Mouse (Mus musculus) erythroid progenitor cell, adult 5-6 weeks (primary cell): ENCODE results near the gene Gnmt. TPM values are rescaled to one million over a fixed set of nuclear protein-coding genes. Genes with fewer than 3 reads are reported as not detected.

ENCODE experiments used
- ATAC-seq: replicated peaks from 2 replicates; pipeline ENCODE4 v1.8.0; 2016; ENCODE audit warnings: moderate number of reproducible peaks, mild to moderate bottlenecking, moderate TSS enrichment, inconsistent platforms; ENCODE audit not compliant: poor library complexity, low FRiP score, severe bottlenecking
- total RNA-seq, 2 experiments: library from RNA; stranded (forward) in 1 of 2; stranded (reverse) in 1 of 2; fragments of 150-400 nt in 1 of 2; fragments of 186-747, 209-891 nt in 1 of 2; gene quantifications; 2 replicates each; pipeline versions ENCODE4 v1.2.3 to v1.2.4; 2015 to 2017; ENCODE audit warnings: low replicate concordance in 2 of 2

The Gnmt gene
- total RNA-seq, 2 experiments from 2014 or later: not detected

- no peak for ATAC-seq
Observed at GRCm38 (mm10) chr17:46678911-46679310, 50.1 kb downstream of the Gnmt start.

GRCm38 (mm10) chr17:46678416-46678815 lies 50.6 kb downstream of the Gnmt start, which contains the start of gene Mea1:
Gene Mea1 (plus strand): TSS chr17:46678793.
- ATAC-seq: no peak

Other genes starting within 250 kb of the Gnmt start
- gene Ttbk1, start 241.5 kb downstream of the Gnmt start, total RNA-seq (2015; ENCODE audit: low replicate concordance): not detected in 2 replicates
- not detected in 2 replicates for gene Ttbk1, start 241.5 kb downstream of the Gnmt start, total RNA-seq (2017; ENCODE audit: low replicate concordance)
- gene Dnph1, start 232.5 kb downstream of the Gnmt start, total RNA-seq (2015; ENCODE audit: low replicate concordance): 3.8 and 5.0 TPM in 2 replicates
- gene Dnph1, start 232.5 kb downstream of the Gnmt start, total RNA-seq (2017; ENCODE audit: low replicate concordance): 0.64 and 1.9 TPM in 2 replicates
- gene Cul9, start 182.8 kb downstream of the Gnmt start, total RNA-seq (2015; ENCODE audit: low replicate concordance): 0.42 and 5.8 TPM in 2 replicates
- 0.26 TPM in 1 of 2 replicates, not detected in the other for gene Cul9, start 182.8 kb downstream of the Gnmt start, total RNA-seq (2017; ENCODE audit: low replicate concordance)
- 12.2 and 23.8 TPM in 2 replicates for gene Srf, start 173.0 kb downstream of the Gnmt start, total RNA-seq (2015; ENCODE audit: low replicate concordance)
- gene Srf, start 173.0 kb downstream of the Gnmt start, total RNA-seq (2017; ENCODE audit: low replicate concordance): 7.2 and 9.9 TPM in 2 replicates
- gene Ptk7, start 99.7 kb downstream of the Gnmt start, total RNA-seq (2015; ENCODE audit: low replicate concordance): not detected in 2 replicates
- gene Ptk7, start 99.7 kb downstream of the Gnmt start, total RNA-seq (2017; ENCODE audit: low replicate concordance): 0.30 TPM in 1 of 2 replicates, not detected in the other
- 1.3 and 2.9 TPM in 2 replicates for gene Klc4, start 83.1 kb downstream of the Gnmt start, total RNA-seq (2015; ENCODE audit: low replicate concordance)
- 4.5 and 5.5 TPM in 2 replicates for gene Klc4, start 83.1 kb downstream of the Gnmt start, total RNA-seq (2017; ENCODE audit: low replicate concordance)
- gene Mrpl2, start 82.9 kb downstream of the Gnmt start, total RNA-seq (2015; ENCODE audit: low replicate concordance): 5.8 and 10.9 TPM in 2 replicates
- 12.5 and 13.3 TPM in 2 replicates for gene Mrpl2, start 82.9 kb downstream of the Gnmt start, total RNA-seq (2017; ENCODE audit: low replicate concordance)
- gene Cul7, start 78.8 kb downstream of the Gnmt start, total RNA-seq (2015; ENCODE audit: low replicate concordance): 1.7 TPM in 1 of 2 replicates, not detected in the other
- gene Cul7, start 78.8 kb downstream of the Gnmt start, total RNA-seq (2017; ENCODE audit: low replicate concordance): 0.30 and 0.39 TPM in 2 replicates
- gene Rrp36, start 54.8 kb downstream of the Gnmt start, total RNA-seq (2015; ENCODE audit: low replicate concordance): 2.5 TPM in 1 of 2 replicates, not detected in the other
- gene Rrp36, start 54.8 kb downstream of the Gnmt start, total RNA-seq (2017; ENCODE audit: low replicate concordance): 8.6 and 23.7 TPM in 2 replicates
- gene Mea1, start 50.4 kb downstream of the Gnmt start, total RNA-seq (2015; ENCODE audit: low replicate concordance): 15.1 and 22.6 TPM in 2 replicates
- 4.2 and 10.9 TPM in 2 replicates for gene Mea1, start 50.4 kb downstream of the Gnmt start, total RNA-seq (2017; ENCODE audit: low replicate concordance)
- 16.9 and 23.1 TPM in 2 replicates for gene Klhdc3, start 48.3 kb downstream of the Gnmt start, total RNA-seq (2015; ENCODE audit: low replicate concordance)
- gene Klhdc3, start 48.3 kb downstream of the Gnmt start, total RNA-seq (2017; ENCODE audit: low replicate concordance): 5.1 and 17.2 TPM in 2 replicates
- 15.1 and 18.4 TPM in 2 replicates for gene Ppp2r5d, start 24.1 kb downstream of the Gnmt start, total RNA-seq (2015; ENCODE audit: low replicate concordance)
- 17.1 and 22.8 TPM in 2 replicates for gene Ppp2r5d, start 24.1 kb downstream of the Gnmt start, total RNA-seq (2017; ENCODE audit: low replicate concordance)
- gene Pex6, start 17.7 kb downstream of the Gnmt start, total RNA-seq (2015; ENCODE audit: low replicate concordance): 1.1 TPM in 1 of 2 replicates, not detected in the other
- gene Pex6, start 17.7 kb downstream of the Gnmt start, total RNA-seq (2017; ENCODE audit: low replicate concordance): 1.8 and 4.2 TPM in 2 replicates
- 3.4 and 3.6 TPM in 2 replicates for gene Cnpy3, start 23.0 kb upstream of the Gnmt start, total RNA-seq (2015; ENCODE audit: low replicate concordance)
- gene Cnpy3, start 23.0 kb upstream of the Gnmt start, total RNA-seq (2017; ENCODE audit: low replicate concordance): 7.2 and 7.7 TPM in 2 replicates
- gene Ptcra, start 34.5 kb upstream of the Gnmt start, total RNA-seq (2015; ENCODE audit: low replicate concordance): not detected in 2 replicates
- gene Ptcra, start 34.5 kb upstream of the Gnmt start, total RNA-seq (2017; ENCODE audit: low replicate concordance): not detected in 2 replicates
- 7.2 and 15.1 TPM in 2 replicates for gene 2310039H08Rik, start 43.5 kb upstream of the Gnmt start, total RNA-seq (2015; ENCODE audit: low replicate concordance)
- gene 2310039H08Rik, start 43.5 kb upstream of the Gnmt start, total RNA-seq (2017; ENCODE audit: low replicate concordance): 1.8 and 4.2 TPM in 2 replicates
- 29.9 and 35.6 TPM in 2 replicates for gene Rpl7l1, start 53.5 kb upstream of the Gnmt start, total RNA-seq (2015; ENCODE audit: low replicate concordance)
- 25.2 and 69.6 TPM in 2 replicates for gene Rpl7l1, start 53.5 kb upstream of the Gnmt start, total RNA-seq (2017; ENCODE audit: low replicate concordance)
- 28.8 and 64.6 TPM in 2 replicates for gene Bicral, start 129.3 kb upstream of the Gnmt start, total RNA-seq (2015; ENCODE audit: low replicate concordance)
- gene Bicral, start 129.3 kb upstream of the Gnmt start, total RNA-seq (2017; ENCODE audit: low replicate concordance): 18.7 and 68.4 TPM in 2 replicates
- gene Tbcc, start 161.5 kb upstream of the Gnmt start, total RNA-seq (2015; ENCODE audit: low replicate concordance): 3.2 and 7.5 TPM in 2 replicates
- gene Tbcc, start 161.5 kb upstream of the Gnmt start, total RNA-seq (2017; ENCODE audit: low replicate concordance): 1.1 and 2.7 TPM in 2 replicates
- gene Prph2, start 181.3 kb upstream of the Gnmt start, total RNA-seq (2015; ENCODE audit: low replicate concordance): not detected in 2 replicates
- not detected in 2 replicates for gene Prph2, start 181.3 kb upstream of the Gnmt start, total RNA-seq (2017; ENCODE audit: low replicate concordance)